Mouse (Mus musculus): ENCODE results near the gene Mri1.
A peak's percentile ranks its signal among the peaks of the same experiment; 100 is the strongest.

Gene Mri1

DNA sequence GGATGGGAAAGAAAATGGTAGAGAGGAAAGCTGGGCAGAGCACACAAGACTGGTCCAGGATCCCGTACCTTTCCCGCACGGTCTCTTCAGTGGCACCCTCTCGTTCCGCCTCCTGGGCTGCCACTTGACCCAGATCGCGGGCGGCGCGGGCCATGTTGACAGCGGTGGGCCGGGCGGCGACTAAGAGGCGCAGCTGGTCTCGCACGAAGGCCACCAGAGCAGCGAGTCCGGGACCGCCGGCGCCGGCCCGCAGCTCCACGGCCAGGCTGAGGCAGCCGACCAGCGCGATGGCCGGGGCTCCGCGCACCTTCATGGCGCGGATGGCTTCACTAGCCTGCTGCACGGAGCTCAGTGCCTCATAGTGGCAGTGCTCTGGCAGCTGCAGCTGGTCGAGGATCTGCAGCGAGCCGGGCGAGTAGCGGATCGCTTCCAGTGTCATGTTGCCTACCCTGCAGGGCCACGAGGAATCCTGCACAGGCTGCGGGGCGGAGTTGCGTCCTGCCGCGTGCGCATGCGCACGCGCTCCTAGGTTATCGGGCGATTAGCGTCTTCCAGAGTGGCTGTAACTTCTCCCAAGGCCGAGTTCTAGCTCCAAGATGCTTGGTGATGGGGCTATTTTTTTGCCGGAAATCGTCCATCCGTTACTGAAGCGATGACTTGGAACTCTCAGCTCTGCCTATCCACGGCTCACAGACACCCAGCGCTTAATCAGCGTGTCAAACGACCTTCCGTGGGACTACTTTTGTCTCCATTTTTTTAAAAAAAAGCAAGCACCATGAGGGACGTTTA, at the start of gene Mri1:
Mri1 (minus strand) TSS at position 505 of the 789 bp plus-strand sequence.
- DNase-seq (ENCODE audit: low spot score): peak; percentile 87

DNA sequence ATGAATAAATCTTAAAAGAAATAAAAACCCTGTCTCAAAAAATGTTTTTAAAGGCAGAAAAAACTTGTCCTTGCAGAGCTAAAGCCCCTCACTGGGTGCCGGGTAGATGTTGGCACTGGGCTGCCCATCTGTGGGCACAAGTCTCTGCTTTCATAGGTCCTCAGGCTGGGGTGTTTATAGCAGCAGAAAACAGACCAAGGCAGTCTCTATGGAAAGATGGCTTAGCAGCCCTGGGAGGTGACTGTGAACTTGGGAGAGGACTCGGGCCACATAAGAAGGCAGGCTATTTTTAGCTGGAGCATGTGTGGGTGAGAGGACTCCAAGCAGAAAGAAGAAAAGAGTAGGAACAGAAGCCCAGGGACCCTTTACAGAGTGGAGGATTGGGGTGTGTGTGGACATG, 46.8 kb upstream of the Mri1 start:
- DNase-seq (ENCODE audit: low spot score): no peak

DNA sequence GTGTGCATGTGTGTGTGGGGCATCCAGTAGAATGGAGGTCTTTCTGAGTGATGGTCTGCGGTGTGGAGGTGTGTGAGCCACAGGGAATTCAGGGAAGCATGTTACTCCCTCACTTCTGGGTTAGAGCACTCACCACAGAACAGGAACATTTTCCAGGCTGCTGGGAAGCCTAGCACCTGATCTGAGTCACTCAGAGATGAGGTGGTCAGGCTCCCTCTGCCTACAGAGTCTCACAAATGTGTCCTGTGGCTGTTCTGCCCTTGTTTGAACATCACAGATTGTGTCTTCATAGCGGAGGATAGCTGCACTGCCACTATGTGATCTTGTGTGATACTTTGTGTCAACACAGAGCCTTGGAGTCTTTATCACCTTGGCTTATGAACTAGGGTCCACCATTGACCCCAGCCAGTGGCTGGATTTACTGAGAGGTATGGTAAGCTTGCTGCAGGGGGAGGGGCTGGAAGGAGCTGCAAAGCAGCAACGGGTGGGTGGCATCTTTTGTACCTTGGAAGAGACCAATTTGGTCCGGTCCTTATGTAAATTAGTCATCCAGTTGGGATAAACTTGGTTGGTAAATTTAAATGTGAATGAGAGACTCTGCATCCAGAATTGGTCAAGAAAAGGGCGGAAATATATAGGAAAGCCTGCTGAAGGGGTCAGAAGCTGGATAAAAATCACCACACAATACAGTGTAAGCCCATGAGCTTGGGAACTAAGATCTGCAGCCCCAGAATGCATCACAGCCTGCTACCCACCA, 40.1 kb upstream of the Mri1 start:
- DNase-seq (ENCODE audit: low spot score): no peak

- DNase-seq (ENCODE audit: low spot score): peak; percentile 78
Measured at GRCm38 (mm10) chr8:84291688-84292087, 34.6 kb upstream of the Mri1 start.

- no peak for DNase-seq (ENCODE audit: low spot score)
Measured at GRCm38 (mm10) chr8:84291086-84291485, 34.0 kb upstream of the Mri1 start.

- no peak for DNase-seq (ENCODE audit: low spot score)
Measured at GRCm38 (mm10) chr8:84288892-84289291, 31.8 kb upstream of the Mri1 start.

DNA sequence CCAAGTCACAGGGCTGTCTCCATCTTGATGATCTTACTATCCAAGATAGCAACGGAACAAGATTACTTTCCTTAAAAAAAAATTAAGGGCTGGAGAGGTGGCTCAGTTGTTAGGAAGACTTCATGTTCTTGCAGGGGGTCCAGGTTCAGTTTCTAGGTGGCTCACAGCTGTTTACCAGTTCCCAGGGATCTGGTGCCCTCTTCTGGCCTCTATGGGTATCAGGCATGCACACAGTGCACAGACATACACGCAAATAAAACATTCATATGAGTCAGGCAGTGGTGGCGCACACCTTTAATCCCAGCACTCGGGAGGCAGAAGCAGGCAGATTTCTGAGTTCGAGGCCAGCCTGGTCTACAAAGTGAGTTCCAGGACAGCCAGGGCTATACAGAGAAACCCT, 28.5 kb upstream of the Mri1 start:
- peak; percentile 66 for DNase-seq (ENCODE audit: low spot score)

DNA sequence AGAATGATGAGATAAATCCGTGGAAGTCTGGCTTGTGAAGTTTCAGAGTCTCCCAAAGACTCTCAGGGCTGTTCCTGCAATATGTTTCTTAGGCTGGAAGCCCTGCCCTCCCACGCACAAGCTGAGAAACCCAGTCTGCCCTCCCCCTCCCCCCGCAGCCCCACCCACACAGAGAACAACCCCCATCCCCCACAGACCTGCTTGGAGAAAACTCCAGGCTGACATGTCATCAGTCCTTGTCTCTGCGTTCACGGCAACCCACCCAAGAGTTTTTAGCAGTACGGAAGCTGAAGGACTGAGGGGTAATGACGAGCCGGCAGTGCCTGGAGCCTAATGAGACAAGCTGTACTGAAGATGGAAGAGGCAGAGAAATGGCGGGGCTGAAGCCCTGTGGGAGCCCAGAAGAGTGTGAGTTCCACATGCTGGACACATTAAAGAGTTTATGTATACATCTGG, 27.5 kb upstream of the Mri1 start:
- DNase-seq (ENCODE audit: low spot score): peak; percentile 71

DNA sequence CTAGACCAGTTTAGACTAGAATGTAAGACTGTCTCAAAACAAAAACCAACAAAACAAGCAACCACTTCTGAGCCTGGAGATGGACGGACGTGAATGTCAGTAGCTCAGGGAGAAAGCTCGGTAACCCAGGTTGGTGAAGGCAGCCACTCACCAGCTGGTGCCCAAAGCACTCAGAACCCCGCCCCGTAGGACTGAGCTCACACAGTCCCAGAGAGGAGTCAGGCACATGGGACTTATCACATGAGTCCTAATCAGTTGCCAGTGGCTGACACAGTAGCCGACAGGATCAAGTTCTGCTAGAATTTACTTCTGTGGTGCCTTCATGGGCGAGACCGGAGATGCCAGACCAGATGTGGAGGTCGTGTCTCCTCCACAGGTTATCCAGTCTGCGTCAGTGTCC, 23.7 kb upstream of the Mri1 start:
- no peak for DNase-seq (ENCODE audit: low spot score)

- no peak for DNase-seq (ENCODE audit: low spot score)
Measured at GRCm38 (mm10) chr8:84276447-84276846, 19.3 kb upstream of the Mri1 start.

DNA sequence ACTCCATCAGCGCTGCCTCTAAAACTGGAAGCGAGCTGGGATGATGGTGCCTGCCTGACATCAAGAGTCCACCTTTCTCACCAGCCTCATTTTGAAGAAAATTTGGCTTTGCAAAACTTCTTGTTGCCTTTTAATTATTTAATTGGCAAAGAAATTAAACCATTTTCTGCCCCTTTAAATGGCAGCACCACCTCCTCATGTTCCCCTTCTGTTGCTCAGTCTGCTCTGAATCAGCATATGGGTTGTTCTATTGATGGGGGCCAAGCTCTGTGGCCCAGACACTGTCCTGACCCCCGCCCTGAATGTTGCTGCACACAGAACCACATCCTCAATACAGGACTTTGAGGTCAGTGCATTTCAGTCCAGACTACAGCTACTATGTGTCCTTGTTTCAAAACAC, 16.8 kb upstream of the Mri1 start:
- no peak for DNase-seq (ENCODE audit: low spot score)

GRCm38 (mm10) chr8:84272302-84272701, 15.2 kb upstream of the Mri1 start:
- no peak for DNase-seq (ENCODE audit: low spot score)

DNA sequence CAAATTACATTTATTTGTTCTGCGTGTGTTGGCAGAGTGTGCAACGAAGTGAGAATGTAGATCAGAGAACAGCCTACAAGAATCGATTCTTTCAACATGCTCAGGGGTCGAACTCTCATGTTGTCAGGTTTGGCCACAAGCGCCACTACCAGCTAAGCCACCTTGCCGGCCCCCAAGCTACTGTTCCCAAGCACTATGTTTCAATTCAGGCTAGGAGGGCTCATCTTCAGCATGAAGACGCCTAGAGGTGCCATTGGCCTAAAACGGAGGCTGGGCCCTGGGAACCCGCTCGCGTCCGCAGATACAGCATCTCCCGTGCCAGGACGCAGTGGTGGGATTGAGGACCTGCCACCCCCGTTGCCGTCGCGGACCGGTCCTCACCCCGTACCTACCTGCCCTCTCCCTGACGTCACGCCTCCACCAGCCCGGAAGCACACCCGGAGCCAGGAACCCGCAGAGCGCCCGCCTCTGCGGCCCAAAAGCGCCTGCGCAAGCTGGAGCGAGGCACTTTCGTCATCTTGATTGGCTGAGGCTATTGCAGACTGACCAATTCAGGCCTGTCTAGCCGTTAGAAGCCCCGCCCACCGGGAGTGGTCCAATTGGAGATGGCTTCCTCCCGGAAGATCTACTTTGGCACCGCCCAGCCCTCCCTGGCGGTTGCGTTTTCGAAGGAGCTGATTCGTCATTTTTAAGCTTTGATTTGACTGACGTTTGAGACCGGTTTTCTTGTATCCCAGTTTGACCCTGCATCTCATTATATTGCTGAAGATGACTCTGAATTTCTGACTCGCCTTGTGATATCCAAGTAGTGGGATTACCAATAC, 13.0 kb upstream of the Mri1 start, which contains the start of gene Ccdc130:
Ccdc130 (minus strand) TSS at position 431 of the 824 bp plus-strand sequence.
- peak; percentile 100 for DNase-seq (ENCODE audit: low spot score)

DNA sequence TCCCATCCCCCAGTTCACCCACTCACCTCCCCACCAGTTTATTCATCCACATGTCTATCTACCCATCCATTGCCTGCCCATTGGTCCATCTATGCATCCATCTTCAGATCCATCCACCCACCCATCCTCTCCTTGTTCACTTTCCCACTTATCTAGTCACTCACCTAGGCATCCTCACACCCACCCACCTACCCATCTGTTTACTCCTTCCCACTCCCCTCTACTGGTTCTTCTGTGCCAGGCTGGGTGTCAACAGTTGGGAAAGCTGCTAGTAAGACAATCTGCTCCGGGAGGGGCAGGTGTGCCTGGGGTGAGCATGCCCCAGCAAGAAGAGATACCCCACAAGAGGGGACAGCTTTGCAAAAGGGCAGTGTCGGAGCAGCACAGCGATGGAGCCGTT, 4.0 kb upstream of the Mri1 start:
- DNase-seq (ENCODE audit: low spot score): no peak

- DNase-seq (ENCODE audit: low spot score): no peak
Measured at GRCm38 (mm10) chr8:84256458-84256821, 686 bp downstream of the Mri1 start.

- DNase-seq (ENCODE audit: low spot score): no peak
Measured at GRCm38 (mm10) chr8:84255858-84256257, 1.3 kb downstream of the Mri1 start.

DNA sequence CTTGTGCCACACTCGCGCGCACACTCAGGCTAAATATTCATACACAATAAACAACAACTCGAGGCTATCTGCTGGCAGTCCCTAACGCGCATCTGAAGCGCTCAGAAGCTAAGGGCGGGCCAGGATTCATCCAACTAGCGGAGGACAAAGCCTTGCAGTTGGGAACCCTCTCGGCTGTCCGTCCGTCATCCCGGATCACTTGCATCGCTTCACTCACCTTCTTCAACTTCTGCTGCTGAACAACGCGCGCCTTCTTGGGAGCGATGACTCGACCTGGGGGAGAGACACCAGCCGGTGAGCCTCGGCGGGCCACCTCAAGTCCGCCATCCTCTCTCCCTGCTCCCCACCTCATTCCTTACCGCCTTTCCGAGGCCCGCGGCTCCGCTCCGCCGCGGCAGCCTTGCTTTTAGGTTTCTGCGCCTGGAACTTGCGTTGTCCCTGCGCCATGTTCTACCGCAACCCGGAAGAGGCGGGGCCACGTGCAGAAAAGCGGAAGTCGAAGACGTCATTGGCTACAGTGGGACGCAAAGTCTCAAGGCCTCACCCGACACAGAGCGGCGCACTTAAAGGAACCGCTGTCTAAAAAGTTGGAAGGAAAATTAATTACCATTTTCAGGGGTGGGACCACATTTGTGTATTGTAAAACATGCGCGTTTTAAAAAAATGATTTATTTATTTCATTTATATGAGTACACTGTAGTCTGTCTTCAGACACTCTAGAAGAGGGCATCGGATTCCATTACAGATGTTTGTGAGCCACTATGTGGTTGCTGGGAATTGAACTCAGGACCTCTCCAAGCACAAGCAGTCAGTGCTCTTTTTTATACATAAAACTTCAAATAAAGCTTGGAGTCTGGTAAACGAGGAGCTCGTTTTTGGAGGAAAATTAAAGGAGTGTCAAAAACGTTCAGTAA, 7.6 kb downstream of the Mri1 start, which contains the start of gene D8Ertd738e:
D8Ertd738e (minus strand) TSS at position 463 of the 914 bp plus-strand sequence.
- peak; percentile 88 for DNase-seq (ENCODE audit: low spot score)

GRCm38 (mm10) chr8:84241821-84242220, 15.3 kb downstream of the Mri1 start:
- no peak for DNase-seq (ENCODE audit: low spot score)

DNA sequence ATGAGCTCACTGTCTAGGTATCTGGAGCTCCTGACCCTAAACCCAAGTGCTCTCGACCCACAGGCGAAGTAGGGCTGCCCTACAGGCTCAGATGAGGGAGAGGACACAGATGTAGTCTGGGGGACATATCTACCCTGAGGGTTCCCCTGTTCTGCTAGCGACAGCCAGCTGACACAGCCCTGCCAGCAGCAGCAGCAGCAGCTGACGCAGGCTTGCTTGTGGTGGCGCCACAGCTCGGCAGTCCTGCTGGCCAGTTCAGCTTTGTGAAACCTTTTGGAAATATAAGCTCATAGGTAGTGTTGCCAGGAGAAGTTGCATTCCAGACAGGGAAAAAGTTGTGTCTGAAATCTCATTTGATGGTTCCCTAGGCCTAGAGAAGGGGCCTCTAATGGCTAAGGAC, 16.0 kb downstream of the Mri1 start:
- no peak for DNase-seq (ENCODE audit: low spot score)

GRCm38 (mm10) chr8:84237542-84238229, 19.4 kb downstream of the Mri1 start:
- DNase-seq (ENCODE audit: low spot score): no peak
